Mouse (Mus musculus): ENCODE results near the gene AI597479.

- TF ChIP-seq TAL1 (IDR thresholded peaks at IDR 0.05; ENCODE audit: low read length) (no peak), GATA1 (IDR thresholded peaks at IDR 0.05; ENCODE audit: low read length) (no peak)
These were observed 54.1 kb downstream of the AI597479 start for GRCm38 (mm10) chr1:43152626-43153025.

Measured in erythroblast, embryonic 14.5 days (primary cell).